In the genomic region with DNA sequence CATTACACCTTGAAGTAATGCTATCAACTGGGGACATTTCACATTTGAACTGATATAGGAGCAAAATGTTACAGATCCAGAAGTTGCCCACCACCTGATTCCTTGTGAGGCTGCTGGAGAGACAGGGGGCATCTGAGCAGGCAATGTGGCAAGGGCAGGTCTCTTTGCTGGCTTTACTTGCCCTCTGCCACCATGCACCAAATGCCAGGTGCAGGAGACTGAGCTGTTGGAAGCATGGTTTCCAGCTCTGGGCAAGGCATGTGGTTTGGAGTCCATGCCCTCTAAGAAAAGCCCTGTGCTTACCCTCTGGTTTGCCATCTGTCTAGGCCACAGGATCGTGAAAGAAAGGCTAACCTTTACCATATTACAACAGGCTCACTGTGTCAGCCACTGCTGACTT, we compare ENCODE assay signal across 21 mouse cellular contexts. TPM values are rescaled to one million over a fixed set of nuclear protein-coding genes. Genes with fewer than 3 reads are reported as not detected.
DNase-seq lines count a peak whose midpoint lies in the region; ATAC-seq and TF ChIP-seq lines count a peak whose summit lies in the region.
"Had no signal": no experiment of that assay in that cellular context is flagged by ENCODE, and none has a peak within 500 bp of the region (broad histone marks: within the 10 kb centered on the region; RNA-seq: fewer than 3 reads in every experiment).

No protein-coding gene starts in this region.

- no peak overlapping the region for H3K9ac ChIP-seq in hindbrain, embryonic 13.5 days
- H3K9ac ChIP-seq in hindbrain, postnatal 0 days (replicated peaks; ENCODE audit: low read length) = no peak overlapping the region
- no peak overlapping the region for H3K9ac ChIP-seq in midbrain, embryonic 12.5 days (replicated peaks)
- H3K9ac ChIP-seq in midbrain, postnatal 0 days (replicated peaks; ENCODE audit: low read length, poor library complexity, severe bottlenecking) = no peak overlapping the region
- H3K9ac ChIP-seq: embryonic facial prominence, embryonic 12.5 days; forebrain, embryonic 12.5 days had no signal

- TF ChIP-seq POLR2A in bone marrow, adult 2 months (IDR thresholded peaks at IDR 0.05; ENCODE audit: borderline replicate concordance, control insufficient read depth, low read depth, low read length) = no peak

- no peak overlapping the region for H3K4me2 ChIP-seq in hindbrain, embryonic 13.5 days
- H3K4me2 ChIP-seq in hindbrain, postnatal 0 days (ENCODE audit: low read depth, low read length) = no peak overlapping the region
- H3K4me2 ChIP-seq in midbrain, embryonic 12.5 days (replicated peaks) = no peak overlapping the region
- H3K4me2 ChIP-seq in midbrain, postnatal 0 days (ENCODE audit: low read depth, low read length, poor library complexity, severe bottlenecking) = no peak overlapping the region
- H3K4me2 ChIP-seq: embryonic facial prominence, embryonic 12.5 days; forebrain, embryonic 12.5 days had no signal

- H3K4me3 ChIP-seq in gastrocnemius, adult 2 months = no peak overlapping the region
- no peak overlapping the region for H3K4me3 ChIP-seq in hindbrain, embryonic 13.5 days
- H3K4me3 ChIP-seq in hindbrain, postnatal 0 days (ENCODE audit: low read length) = no peak overlapping the region
- H3K4me3 ChIP-seq in midbrain, embryonic 12.5 days = no peak overlapping the region
- no peak overlapping the region for H3K4me3 ChIP-seq in midbrain, postnatal 0 days (ENCODE audit: low read depth, low read length)
- H3K4me3 ChIP-seq in bone marrow, adult 2 months (replicated peaks; ENCODE audit: control insufficient read depth, low read depth, low read length) = no peak overlapping the region
- H3K4me3 ChIP-seq: embryonic facial prominence, embryonic 12.5 days; forebrain, embryonic 12.5 days had no signal

- H3K9me3 ChIP-seq in hindbrain, embryonic 13.5 days = no peaks in the 10 kb centered on the region
- H3K9me3 ChIP-seq in hindbrain, postnatal 0 days (ENCODE audit: low read length) = no peaks in the 10 kb centered on the region
- H3K9me3 ChIP-seq in midbrain, embryonic 12.5 days = no peaks in the 10 kb centered on the region
- no peaks in the 10 kb centered on the region for H3K9me3 ChIP-seq in midbrain, postnatal 0 days (ENCODE audit: low read length)
- H3K9me3 ChIP-seq: embryonic facial prominence, embryonic 12.5 days; forebrain, embryonic 12.5 days had no signal

- peaks cover 48% of the 10 kb centered on the region for H3K4me1 ChIP-seq in hindbrain, embryonic 13.5 days (replicated peaks)
- H3K4me1 ChIP-seq in hindbrain, postnatal 0 days (ENCODE audit: insufficient read depth, low read length) = peaks cover 10% of the 10 kb centered on the region; the same call in 1 of the 2 replicates
- peaks cover 31% of the 10 kb centered on the region for H3K4me1 ChIP-seq in midbrain, embryonic 12.5 days
- H3K4me1 ChIP-seq in midbrain, postnatal 0 days (ENCODE audit: insufficient read depth, low read length) = peaks cover 15% of the 10 kb centered on the region; the same call in 1 of the 2 replicates
- H3K4me1 ChIP-seq in bone marrow, adult 2 months (ENCODE audit: control insufficient read depth, insufficient read depth, low read length) = peaks cover 15% of the 10 kb centered on the region

- peak overlapping the region; percentile 97; the same call in 1 of the 2 replicates for H3K27ac ChIP-seq in gastrocnemius, adult 2 months
- H3K27ac ChIP-seq in hindbrain, embryonic 13.5 days = 0 out of 2 replicates have a peak overlapping the region, but pooled peaks have one; percentile 20
- H3K27ac ChIP-seq in hindbrain, postnatal 0 days = no peak overlapping the region
- H3K27ac ChIP-seq in midbrain, embryonic 12.5 days (replicated peaks) = 0 out of 2 replicates have a peak overlapping the region, but pooled peaks have one; percentile 43
- no peak overlapping the region for H3K27ac ChIP-seq in midbrain, postnatal 0 days (ENCODE audit: low read depth, low read length)
- H3K27ac ChIP-seq in bone marrow, adult 2 months (ENCODE audit: control insufficient read depth, insufficient read depth, low read depth, low read length, poor library complexity) = peak overlapping the region; percentile 6; the same call in 1 of the 2 replicates
- H3K27ac ChIP-seq: embryonic facial prominence, embryonic 12.5 days; forebrain, embryonic 12.5 days had no signal

- intact Hi-C loops in gastrocnemius, adult 2 months (cut with DNase I) = loop anchor here (5.0 kb wide), 1 partner anchor 353 kb away; no protein-coding TSS in a partner anchor

- no peak for DNase-seq in gastrocnemius, adult 2 months
- no peak for DNase-seq in gastrocnemius, adult 8-10 months (ENCODE audit: low spot score in 2 of 2)
- no peak for DNase-seq in hindbrain, postnatal 0 days (ENCODE audit: low spot score)
- DNase-seq in midbrain, postnatal 0 days (ENCODE audit: low spot score) = no peak
- DNase-seq in adrenal gland, postnatal 14 days = no peak
- DNase-seq: adrenal gland, adult 2 months; cerebellum, adult 11-12 months; cerebellum, adult 9-10 months; cerebellum, postnatal 25 days; gastrocnemius, postnatal 14 days; heart, postnatal 10 days; kidney, adult 11 months had no signal

- no peak for TF ChIP-seq CTCF in gastrocnemius, adult 2 months (IDR thresholded peaks at IDR 0.05)
- TF ChIP-seq CTCF in hindbrain, postnatal 0 days (IDR thresholded peaks at IDR 0.05; ENCODE audit: low read depth) = no peak
- no peak for TF ChIP-seq CTCF in midbrain, postnatal 0 days (IDR thresholded peaks at IDR 0.05)
- no peak for TF ChIP-seq CTCF in bone marrow, adult 2 months (IDR thresholded peaks at IDR 0.05; ENCODE audit: control insufficient read depth, insufficient read depth, low read length)

- ATAC-seq in hindbrain, embryonic 13.5 days (ENCODE audit: low FRiP score) = no peak
- no peak for ATAC-seq in hindbrain, postnatal 0 days
- no peak for ATAC-seq in midbrain, embryonic 12.5 days (ENCODE audit: low FRiP score, low read depth)
- ATAC-seq in midbrain, postnatal 0 days (ENCODE audit: low FRiP score) = no peak
- ATAC-seq: activated CD4-positive, CD25-positive, alpha-beta regulatory T cell, adult 4 months; hindbrain, embryonic 16.5 days; Patski had no signal

- 28% methylated on average over 1 of the region's 1 CpGs for WGBS in hindbrain, embryonic 13.5 days
- 16% methylated on average over 1 of the region's 1 CpGs for WGBS in hindbrain, postnatal 0 days
- 45% methylated on average over 1 of the region's 1 CpGs for WGBS in midbrain, embryonic 12.5 days
- 52% methylated on average over 1 of the region's 1 CpGs for WGBS in midbrain, postnatal 0 days
- WGBS in bone marrow, adult 2 months = 56% methylated on average over 1 of the region's 1 CpGs

- H3K36me3 ChIP-seq in hindbrain, embryonic 13.5 days = no peaks in the 10 kb centered on the region
- no peaks in the 10 kb centered on the region for H3K36me3 ChIP-seq in hindbrain, postnatal 0 days (ENCODE audit: insufficient read depth, low read length)
- H3K36me3 ChIP-seq in midbrain, embryonic 12.5 days = no peaks in the 10 kb centered on the region
- H3K36me3 ChIP-seq in midbrain, postnatal 0 days (ENCODE audit: insufficient read depth, low read length) = no peaks in the 10 kb centered on the region
- H3K36me3 ChIP-seq: embryonic facial prominence, embryonic 12.5 days; forebrain, embryonic 12.5 days had no signal

- H3K27me3 ChIP-seq in hindbrain, embryonic 13.5 days = no peaks in the 10 kb centered on the region
- H3K27me3 ChIP-seq in hindbrain, postnatal 0 days (ENCODE audit: insufficient read depth, low read length) = no peaks in the 10 kb centered on the region
- H3K27me3 ChIP-seq in midbrain, embryonic 12.5 days = no peaks in the 10 kb centered on the region
- no peaks in the 10 kb centered on the region for H3K27me3 ChIP-seq in midbrain, postnatal 0 days (ENCODE audit: insufficient read depth, low read length)
- H3K27me3 ChIP-seq: CH12.LX; embryonic facial prominence, embryonic 12.5 days; forebrain, embryonic 12.5 days; Patski had no signal

RNA-seq across cellular contexts. Expression of a gene that starts 24.1 kb away (rescaled TPM):
- total RNA-seq in gastrocnemius, adult 2 months (2021) = 10 to 100 TPM; 28.6 to 81.6 TPM
- total RNA-seq in gastrocnemius, adult 8-10 months (2022) = 10 to 100 TPM; 22.2 to 31.2 (median 23.5) TPM
- 9.0 TPM in 2 replicates for polyA plus RNA-seq in hindbrain, embryonic 13.5 days (2015; fragmentation: Nextera tagmentation; extraction: Ambion mirVana)
- total RNA-seq in hindbrain, postnatal 0 days (2014; rRNA removed) = 91.5 and 99.1 TPM in 2 replicates
- 10.2 and 11.4 TPM in 2 replicates for polyA plus RNA-seq in hindbrain, postnatal 0 days (2015; fragmentation: Nextera tagmentation; extraction: Ambion mirVana)
- 7.5 and 7.7 TPM in 2 replicates for polyA plus RNA-seq in midbrain, embryonic 12.5 days (2016; fragmentation: Nextera tagmentation; extraction: Ambion mirVana)
- total RNA-seq in midbrain, postnatal 0 days (2014; rRNA removed) = 81.3 and 88.2 TPM in 2 replicates
- polyA plus RNA-seq in midbrain, postnatal 0 days (2015; fragmentation: Nextera tagmentation; extraction: Ambion mirVana) = 8.0 and 9.2 TPM in 2 replicates
- polyA plus RNA-seq in bone marrow, adult 2 months (2011; ENCODE audit: insufficient read depth, insufficient read length, low replicate concordance, missing spikeins) = 21.3 and 35.8 TPM in 2 replicates
- total RNA-seq in adrenal gland, postnatal 14 days (2021) = 97.2 and 105 TPM in 2 replicates

Comparison
In these comparisons a context has a peak if more than half of its experiments do, and no peak if none do; other contexts are left out.
1. H3K27ac ChIP-seq: peak in gastrocnemius, adult 2 months (single experiment), hindbrain, embryonic 13.5 days (single experiment), midbrain, embryonic 12.5 days (single experiment) and bone marrow, adult 2 months (single experiment); none in hindbrain, postnatal 0 days (single experiment) and midbrain, postnatal 0 days (single experiment).